Mouse (Mus musculus): Measurements from ENCODE around the gene Osm.

GRCm38 (mm10) chr11:4260463-4261187 is 24.4 kb downstream of the Osm start:
- TF ChIP-seq CTCF (IDR thresholded peaks at IDR 0.05; ENCODE audit: low read depth), result no peak
- no peak for TF ChIP-seq EP300 (IDR thresholded peaks at IDR 0.05; ENCODE audit: low read depth)

All from liver, embryonic 14.5 days (tissue).